Mouse (Mus musculus): ENCODE measurements around the gene Neurog2. TPM values are rescaled to one million over a fixed set of nuclear protein-coding genes. Genes with fewer than 3 reads are reported as not detected.

Gene Neurog2
- polyA plus RNA-seq, 1 experiment from 2014 or later, result not detected

DNA sequence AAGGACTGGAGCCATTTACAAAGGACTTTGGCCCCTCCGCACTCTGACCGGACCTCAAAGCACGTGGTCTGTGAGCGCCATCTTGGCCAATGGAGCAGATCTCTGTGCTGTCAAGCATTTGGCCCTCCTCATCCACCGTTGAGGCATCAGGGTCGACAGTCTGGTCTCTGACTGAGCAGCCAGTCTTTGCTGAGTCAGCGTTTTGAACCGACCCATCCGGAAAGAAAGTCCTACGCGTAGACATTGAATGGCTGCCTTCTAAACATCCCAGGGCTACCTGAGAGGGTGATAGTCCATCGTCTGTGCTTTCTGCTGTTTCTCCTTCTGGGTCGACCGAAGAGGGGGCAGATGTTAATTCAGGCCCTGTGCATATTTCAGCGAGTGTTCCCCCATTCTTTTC lies 46.8 kb downstream of the Neurog2 start:
- no peaks in the 10 kb centered on the region for H3K36me3 ChIP-seq (ENCODE audit: control insufficient read depth, insufficient read depth, low read length)
- no peaks in the 10 kb centered on the region for H3K27me3 ChIP-seq (ENCODE audit: control insufficient read depth, insufficient read depth, low read length)
- H3K9ac ChIP-seq (ENCODE audit: low read length), result no peak overlapping the region
- H3K27ac ChIP-seq (replicated peaks; ENCODE audit: low read depth, low read length), result no peak overlapping the region
- ATAC-seq (ENCODE audit: insufficient number of reproducible peaks, low FRiP score, low TSS enrichment, low read depth), result no peak
- no peak for DNase-seq (ENCODE audit: low spot score)
- no peak overlapping the region for H3K4me3 ChIP-seq (ENCODE audit: low read depth, low read length)
- WGBS, result 88% methylated on average over 15 of the region's 15 CpGs
- H3K9me3 ChIP-seq (ENCODE audit: control insufficient read depth, low read length), result no peaks in the 10 kb centered on the region
- no peak overlapping the region for H3K4me2 ChIP-seq (ENCODE audit: low read depth, severe bottlenecking)
- H3K4me1 ChIP-seq (ENCODE audit: control insufficient read depth, insufficient read depth, low read length), result no peaks in the 10 kb centered on the region

Other genes with a start within 250 kb of the Neurog2 start
- 16.6 and 17.1 TPM in 2 replicates for gene Ank2, start 133.8 kb upstream of the Neurog2 start, polyA plus RNA-seq (2014; fragmentation: Nextera tagmentation; extraction: Ambion mirVana)
- 78.8 and 86.4 TPM in 2 replicates for gene Larp7, start 79.8 kb upstream of the Neurog2 start, polyA plus RNA-seq (2014; fragmentation: Nextera tagmentation; extraction: Ambion mirVana)
- gene Zgrf1, start 79.6 kb upstream of the Neurog2 start, polyA plus RNA-seq (2014; fragmentation: Nextera tagmentation; extraction: Ambion mirVana), result 11.4 and 14.1 TPM in 2 replicates
- 0.37 and 0.74 TPM in 2 replicates for gene Alpk1, start 147.4 kb downstream of the Neurog2 start, polyA plus RNA-seq (2014; fragmentation: Nextera tagmentation; extraction: Ambion mirVana)
- 2.0 and 2.9 TPM in 2 replicates for gene Tifa, start 156.7 kb downstream of the Neurog2 start, polyA plus RNA-seq (2014; fragmentation: Nextera tagmentation; extraction: Ambion mirVana)
- gene Ap1ar, start 204.4 kb downstream of the Neurog2 start, polyA plus RNA-seq (2014; fragmentation: Nextera tagmentation; extraction: Ambion mirVana), result 63.8 and 73.1 TPM in 2 replicates

Measured in limb, embryonic 11.5 days (tissue).